In genomic region chr17:52197731-52198130, GRCm38 (mm10) we compare ENCODE assay signal across 23 mouse cellular contexts.
DNase-seq lines count a peak whose midpoint lies in the region; ATAC-seq and TF ChIP-seq lines count a peak whose summit lies in the region.
"Had no signal": no experiment of that assay in that cellular context is flagged by ENCODE, and none has a peak within 500 bp of the region (broad histone marks: within the 10 kb centered on the region; RNA-seq: fewer than 3 reads in every experiment).

No protein-coding gene starts in this region.

- no peaks in the 10 kb centered on the region for H3K36me3 ChIP-seq in hindbrain, postnatal 0 days (ENCODE audit: insufficient read depth, low read length)
- H3K36me3 ChIP-seq in hindbrain, embryonic 10.5 days = no peaks in the 10 kb centered on the region
- no peaks in the 10 kb centered on the region for H3K36me3 ChIP-seq in midbrain, postnatal 0 days (ENCODE audit: insufficient read depth, low read length)
- H3K36me3 ChIP-seq in midbrain, embryonic 15.5 days (replicated peaks) = no peaks in the 10 kb centered on the region
- H3K36me3 ChIP-seq: embryonic facial prominence, embryonic 10.5 days; embryonic facial prominence, embryonic 12.5 days; forebrain, embryonic 15.5 days; G1E had no signal

- ATAC-seq in hindbrain, postnatal 0 days = peak; percentile 43; the same call in 1 of the 2 replicates
- no peak for ATAC-seq in midbrain, postnatal 0 days (ENCODE audit: low FRiP score)
- ATAC-seq in midbrain, embryonic 15.5 days (replicated peaks) = no peak
- ATAC-seq: activated CD4-positive, CD25-positive, alpha-beta regulatory T cell, adult 4 months; CD4-positive, CD25-positive, alpha-beta regulatory T cell, adult 4 months; forebrain, embryonic 13.5 days; forebrain, embryonic 15.5 days; forebrain, postnatal 0 days; Patski had no signal

- WGBS in hindbrain, postnatal 0 days = 86% methylated on average over 4 of the region's 4 CpGs
- 91% methylated on average over 4 of the region's 4 CpGs for WGBS in hindbrain, embryonic 10.5 days
- whole genome bisulfite sequencing in midbrain, postnatal 0 days = 88% methylated on average over 4 of the region's 4 CpGs
- 94% methylated on average over 4 of the region's 4 CpGs for WGBS in midbrain, embryonic 15.5 days

- TF ChIP-seq CTCF in hindbrain, postnatal 0 days (IDR thresholded peaks at IDR 0.05; ENCODE audit: low read depth) = no peak
- no peak for TF ChIP-seq CTCF in midbrain, postnatal 0 days (IDR thresholded peaks at IDR 0.05)

- no peaks in the 10 kb centered on the region for H3K4me1 ChIP-seq in hindbrain, postnatal 0 days (ENCODE audit: insufficient read depth, low read length)
- H3K4me1 ChIP-seq in hindbrain, embryonic 10.5 days (replicated peaks) = no peaks in the 10 kb centered on the region
- H3K4me1 ChIP-seq in midbrain, postnatal 0 days (ENCODE audit: insufficient read depth, low read length) = no peaks in the 10 kb centered on the region
- no peaks in the 10 kb centered on the region for H3K4me1 ChIP-seq in midbrain, embryonic 15.5 days
- H3K4me1 ChIP-seq: embryonic facial prominence, embryonic 10.5 days; embryonic facial prominence, embryonic 12.5 days; forebrain, embryonic 13.5 days; forebrain, embryonic 15.5 days had no signal

- no peak overlapping the region for H3K4me2 ChIP-seq in hindbrain, postnatal 0 days (ENCODE audit: low read depth, low read length)
- H3K4me2 ChIP-seq in midbrain, postnatal 0 days (ENCODE audit: low read depth, low read length, poor library complexity, severe bottlenecking) = no peak overlapping the region
- H3K4me2 ChIP-seq in midbrain, embryonic 15.5 days = no peak overlapping the region
- H3K4me2 ChIP-seq: embryonic facial prominence, embryonic 12.5 days; forebrain, embryonic 13.5 days; forebrain, embryonic 15.5 days had no signal

- H3K9ac ChIP-seq in hindbrain, postnatal 0 days (replicated peaks; ENCODE audit: low read length) = no peak overlapping the region
- no peak overlapping the region for H3K9ac ChIP-seq in midbrain, postnatal 0 days (replicated peaks; ENCODE audit: low read length, poor library complexity, severe bottlenecking)
- H3K9ac ChIP-seq in midbrain, embryonic 15.5 days = no peak overlapping the region
- H3K9ac ChIP-seq: embryonic facial prominence, embryonic 12.5 days; forebrain, embryonic 13.5 days; forebrain, embryonic 15.5 days; forebrain, postnatal 0 days had no signal

- H3K4me3 ChIP-seq in hindbrain, postnatal 0 days (ENCODE audit: low read length) = no peak overlapping the region
- H3K4me3 ChIP-seq in hindbrain, embryonic 10.5 days = no peak overlapping the region
- no peak overlapping the region for H3K4me3 ChIP-seq in midbrain, postnatal 0 days (ENCODE audit: low read depth, low read length)
- H3K4me3 ChIP-seq in midbrain, embryonic 15.5 days = no peak overlapping the region
- H3K4me3 ChIP-seq: embryonic facial prominence, embryonic 10.5 days; embryonic facial prominence, embryonic 12.5 days; forebrain, embryonic 13.5 days; forebrain, embryonic 15.5 days had no signal

- DNase-seq in cerebellum, postnatal 10 days = peak; percentile 64 to 69
- no peak for DNase-seq in cerebellum, postnatal 36 days
- peak; percentile 23 for DNase-seq in hindbrain, postnatal 0 days (ENCODE audit: low spot score)
- no peak for DNase-seq in hindbrain, embryonic 10.5 days (ENCODE audit: low spot score)
- DNase-seq in midbrain, postnatal 0 days (ENCODE audit: low spot score) = peak; percentile 8
- DNase-seq: adrenal gland, adult 8-10 months; adrenal gland, postnatal 14 days; adrenal gland, postnatal 36 days; B cell, adult 2 months; cerebellum, adult 11-12 months; cerebellum, adult 2 months; cerebellum, adult 9-11 months; forebrain, postnatal 0 days had no signal

- H3K27me3 ChIP-seq in hindbrain, postnatal 0 days (ENCODE audit: insufficient read depth, low read length) = no peaks in the 10 kb centered on the region
- no peaks in the 10 kb centered on the region for H3K27me3 ChIP-seq in hindbrain, embryonic 10.5 days (ENCODE audit: insufficient read depth, poor library complexity, severe bottlenecking)
- H3K27me3 ChIP-seq in midbrain, postnatal 0 days (ENCODE audit: insufficient read depth, low read length) = no peaks in the 10 kb centered on the region
- H3K27me3 ChIP-seq in midbrain, embryonic 15.5 days (replicated peaks) = no peaks in the 10 kb centered on the region
- H3K27me3 ChIP-seq: CH12.LX; embryonic facial prominence, embryonic 12.5 days; forebrain, embryonic 13.5 days; forebrain, embryonic 15.5 days; Patski had no signal

- H3K9me3 ChIP-seq in hindbrain, postnatal 0 days (ENCODE audit: low read length) = no peaks in the 10 kb centered on the region
- H3K9me3 ChIP-seq in hindbrain, embryonic 10.5 days = no peaks in the 10 kb centered on the region
- no peaks in the 10 kb centered on the region for H3K9me3 ChIP-seq in midbrain, postnatal 0 days (ENCODE audit: low read length)
- H3K9me3 ChIP-seq in midbrain, embryonic 15.5 days = no peaks in the 10 kb centered on the region
- H3K9me3 ChIP-seq: embryonic facial prominence, embryonic 10.5 days; embryonic facial prominence, embryonic 12.5 days; forebrain, embryonic 13.5 days; forebrain, embryonic 15.5 days had no signal

- no peak overlapping the region for H3K27ac ChIP-seq in hindbrain, postnatal 0 days
- no peak overlapping the region for H3K27ac ChIP-seq in hindbrain, embryonic 10.5 days
- no peak overlapping the region for H3K27ac ChIP-seq in midbrain, postnatal 0 days (ENCODE audit: low read depth, low read length)
- no peak overlapping the region for H3K27ac ChIP-seq in midbrain, embryonic 15.5 days
- H3K27ac ChIP-seq: embryonic facial prominence, embryonic 10.5 days; embryonic facial prominence, embryonic 12.5 days; forebrain, embryonic 13.5 days; forebrain, embryonic 15.5 days had no signal

Comparison
In these comparisons a context has a peak if more than half of its experiments do, and no peak if none do; other contexts are left out.
1. DNase-seq: peak in cerebellum, postnatal 10 days (2 of 2), hindbrain, postnatal 0 days (single experiment) and midbrain, postnatal 0 days (single experiment); none in cerebellum, postnatal 36 days (0 of 2) and hindbrain, embryonic 10.5 days (single experiment).